Mouse (Mus musculus): ENCODE measurements at regions not wholly inside any gene's neighbourhood (a gene's known extent, or its start where the extent isn't known, plus 50 kb on each side); places are given as distances from the start of the nearest gene placed in this dataset.

- TF ChIP-seq CTCF (conservative IDR thresholded peaks at IDR 0.05; ENCODE audit: insufficient read depth, insufficient read length, low read depth, low read length) (no peak), POLR2A (IDR thresholded peaks at IDR 0.05; ENCODE audit: low read depth, low read length) (no peak)
Observed at GRCm38 (mm10) chr6:31292081-31292480, 106.5 kb upstream of the Mkln1 start.

Measured in kidney, adult 2 months (tissue).